Mouse (Mus musculus): Measurements from ENCODE around the gene Dhx35.

The Dhx35 gene

DNA sequence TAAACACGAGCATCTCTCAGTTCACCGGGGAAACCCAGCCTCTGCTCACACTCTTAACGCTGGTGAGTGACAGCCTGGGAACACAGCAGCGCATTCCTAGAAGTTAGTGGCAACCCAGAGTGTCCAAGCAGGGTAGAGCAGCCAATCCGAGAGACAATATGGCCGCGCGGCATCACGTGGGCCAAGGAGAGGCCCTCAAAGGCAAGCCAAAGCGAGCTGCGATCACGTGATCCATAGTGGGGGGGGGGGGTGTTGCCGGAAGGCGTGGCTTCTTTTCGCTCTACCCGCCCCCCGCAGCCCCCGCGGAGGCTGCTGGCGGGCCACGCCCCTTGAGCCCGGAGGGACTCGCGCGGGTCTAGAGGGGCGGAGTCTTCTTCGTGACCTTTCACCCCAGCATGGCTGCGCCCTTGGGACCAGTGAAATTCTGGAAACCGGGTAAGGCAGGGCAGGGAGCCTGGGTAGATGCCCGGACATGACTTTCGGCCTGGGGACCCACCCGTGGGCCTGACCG is at the start of gene Dhx35:
Dhx35 (plus strand) TSS at position 314 of the 511 bp plus-strand sequence.
- DNase-seq (ENCODE audit: low read depth in 2 of 2, low spot score in 2 of 2), result peak; percentile 86 to 90

DNA sequence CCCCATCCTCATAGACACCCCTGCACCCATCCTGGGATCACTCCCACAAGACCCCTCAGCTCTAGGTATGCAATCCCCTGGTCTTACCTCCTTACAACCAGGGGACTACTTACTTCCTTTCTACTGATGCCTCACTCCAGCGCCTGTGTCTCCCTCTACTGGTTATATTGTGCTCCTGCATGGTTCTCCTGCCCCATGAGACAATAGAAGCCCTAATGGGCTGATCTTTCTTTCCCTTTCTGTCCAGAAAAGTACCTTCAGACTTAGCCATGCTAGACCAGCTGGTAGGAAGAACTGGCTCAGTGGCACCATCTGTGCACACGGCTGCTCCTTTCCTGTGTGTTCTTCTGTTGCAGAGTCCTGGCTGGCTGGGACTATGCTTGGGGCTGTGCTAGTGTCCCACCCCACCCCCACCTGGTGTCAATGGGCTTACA is 49.5 kb upstream of the Dhx35 start:
- peak; percentile 40 to 64 for DNase-seq (ENCODE audit: low read depth in 2 of 2, low spot score in 2 of 2)

DNA sequence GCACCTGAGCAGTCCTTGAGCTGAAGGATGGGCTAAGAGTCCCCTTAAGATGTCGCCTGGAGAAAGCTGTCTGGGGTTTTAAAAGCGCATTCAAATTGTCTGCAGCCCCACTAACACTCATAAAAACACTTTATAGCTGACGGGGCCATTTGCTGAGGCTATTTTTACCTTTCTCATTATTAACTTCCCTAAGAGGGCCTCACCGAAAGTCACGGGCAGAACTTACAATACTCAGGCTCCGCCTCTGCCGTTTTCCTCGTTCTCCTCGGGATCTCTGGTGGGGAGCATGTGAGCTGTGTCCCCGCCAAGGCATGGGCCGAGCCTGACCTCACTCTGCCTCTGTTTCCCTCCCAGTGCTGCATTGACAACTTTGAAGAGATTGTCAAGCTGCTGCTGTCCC is 48.4 kb upstream of the Dhx35 start:
- no peak for DNase-seq (ENCODE audit: low read depth in 2 of 2, low spot score in 2 of 2)

DNA sequence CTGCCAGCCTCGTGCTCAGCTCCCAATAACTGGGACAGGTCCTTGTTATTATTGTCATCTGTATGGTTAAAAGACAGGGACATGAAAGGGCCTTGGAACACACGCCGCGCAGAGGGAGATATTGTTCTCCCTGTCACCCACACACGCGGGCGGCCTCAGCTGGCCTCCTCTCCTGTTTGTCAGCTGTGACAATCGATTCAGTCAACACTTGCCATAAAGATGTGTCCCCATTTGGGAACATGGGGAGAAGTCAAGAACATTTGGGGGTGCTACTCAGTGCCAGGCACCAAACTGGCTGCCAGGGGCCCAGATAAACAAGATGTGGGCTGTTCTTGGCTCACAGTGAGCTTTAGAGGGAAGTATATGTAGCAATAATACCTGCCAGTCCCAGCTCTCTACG is 45.2 kb upstream of the Dhx35 start:
- no peak for DNase-seq (ENCODE audit: low read depth in 2 of 2, low spot score in 2 of 2)

DNA sequence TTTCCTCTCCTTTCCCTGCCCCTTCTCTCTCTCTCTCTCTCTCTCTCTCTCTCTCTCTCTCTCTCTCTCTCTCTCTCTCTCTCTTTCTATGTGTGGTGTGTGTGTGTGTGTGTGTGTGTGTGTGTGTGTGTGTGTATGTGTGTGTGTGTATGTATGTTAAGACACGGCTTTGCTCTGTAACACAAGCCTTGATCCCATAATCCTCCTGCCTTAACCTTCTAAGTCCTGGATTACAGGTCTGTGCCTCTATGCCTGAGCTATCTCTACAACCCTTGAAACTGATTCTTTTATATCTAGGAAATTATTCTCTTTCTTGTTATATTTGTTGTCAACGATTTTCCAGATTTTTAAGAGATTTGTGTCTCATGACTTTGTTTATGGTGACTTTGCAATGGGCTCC is 34.4 kb upstream of the Dhx35 start:
- no peak for DNase-seq (ENCODE audit: low read depth in 2 of 2, low spot score in 2 of 2)

DNA sequence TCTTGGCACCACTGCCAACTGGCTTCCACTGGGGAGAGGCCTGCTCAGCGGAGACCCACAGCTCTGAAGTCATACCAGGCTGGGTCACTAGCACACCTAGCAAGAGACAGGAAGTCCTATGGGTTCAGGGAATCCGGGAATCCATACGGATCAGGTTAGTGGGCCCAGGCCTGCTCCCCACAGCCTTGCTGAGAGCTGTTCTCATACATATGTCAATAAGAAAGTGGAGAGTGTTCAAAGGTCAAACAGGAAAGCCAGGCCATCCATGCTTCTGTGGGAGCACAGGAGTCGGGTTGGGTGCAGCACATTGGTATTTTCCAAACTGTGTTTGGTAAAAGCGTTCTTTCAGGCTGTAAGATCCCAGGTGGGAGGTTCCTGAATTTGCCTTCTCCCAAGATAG is 32.3 kb upstream of the Dhx35 start:
- no peak for DNase-seq (ENCODE audit: low read depth in 2 of 2, low spot score in 2 of 2)

DNA sequence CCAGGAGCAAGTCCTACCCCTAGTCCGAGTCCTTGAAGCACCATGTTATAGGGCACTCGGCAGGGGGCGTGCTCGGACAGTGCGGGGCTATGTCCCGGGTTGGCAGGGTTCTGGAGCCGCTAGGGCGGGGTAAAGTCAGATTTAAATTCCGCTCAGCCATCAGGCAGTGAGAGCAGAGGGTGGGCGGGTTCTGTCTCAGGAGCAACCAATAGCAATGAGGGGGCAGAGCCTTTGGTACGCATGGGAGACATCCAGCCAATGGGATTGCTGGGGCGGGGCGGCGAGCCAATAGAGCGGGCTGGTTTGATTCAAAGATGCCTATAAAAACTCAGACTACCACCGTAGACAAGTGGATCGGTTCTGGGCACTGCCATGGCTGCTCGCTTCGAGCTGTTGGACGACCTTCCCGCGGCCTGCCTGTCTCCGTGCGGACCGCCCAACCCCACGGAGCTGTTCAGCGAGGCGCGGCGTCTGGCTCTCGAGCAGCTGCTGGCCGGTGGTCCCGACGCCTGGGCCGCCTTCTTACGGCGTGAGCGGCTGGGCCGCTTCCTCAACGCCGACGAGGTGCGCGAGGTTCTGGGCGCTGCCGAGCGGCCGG is 26.8 kb upstream of the Dhx35 start, which contains the start of gene Fam83d:
Fam83d (plus strand) TSS at position 352 of the 598 bp plus-strand sequence.
- peak; percentile 88 to 94 for DNase-seq (ENCODE audit: low read depth in 2 of 2, low spot score in 2 of 2)

DNA sequence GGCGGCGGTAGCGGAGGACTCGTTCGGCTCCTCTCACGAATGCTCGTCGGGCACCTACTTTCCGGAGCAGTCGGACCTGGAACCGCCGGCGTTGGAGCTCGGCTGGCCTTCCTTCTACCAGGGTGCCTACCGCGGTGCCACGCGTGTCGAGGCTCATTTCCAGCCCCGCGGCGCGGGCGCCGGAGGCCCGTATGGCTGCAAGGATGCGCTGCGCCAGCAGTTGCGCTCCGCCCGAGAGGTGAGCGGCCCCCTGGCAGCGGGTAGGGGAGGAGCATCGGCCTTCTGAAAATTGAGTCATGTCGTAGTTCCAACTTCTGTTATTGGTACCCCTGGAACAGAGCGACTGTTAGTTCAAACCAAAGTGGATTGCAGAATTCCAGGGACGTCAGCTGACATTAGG is 26.3 kb upstream of the Dhx35 start:
- DNase-seq (ENCODE audit: low read depth in 2 of 2, low spot score in 2 of 2), result peak; percentile 16 to 50

DNA sequence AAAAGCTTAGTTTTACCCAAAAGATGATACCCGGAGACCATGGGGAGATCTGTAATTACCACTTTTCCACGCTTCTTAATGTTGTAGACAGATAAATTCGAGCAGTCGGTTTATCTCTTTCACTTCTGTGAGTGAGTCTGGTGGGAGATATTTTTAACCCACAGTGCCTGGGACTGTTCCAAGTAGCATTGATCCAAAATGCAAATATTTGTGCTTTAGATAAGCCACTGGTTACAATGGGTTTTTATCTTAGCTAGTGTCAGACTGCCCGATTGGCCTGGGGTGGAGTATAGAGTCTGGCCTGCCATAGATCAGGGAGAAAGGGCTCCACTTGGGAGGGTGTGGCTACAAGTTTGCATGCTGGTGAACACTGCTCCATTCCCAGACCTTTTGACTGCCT is 25.8 kb upstream of the Dhx35 start:
- DNase-seq (ENCODE audit: low read depth in 2 of 2, low spot score in 2 of 2), result no peak

DNA sequence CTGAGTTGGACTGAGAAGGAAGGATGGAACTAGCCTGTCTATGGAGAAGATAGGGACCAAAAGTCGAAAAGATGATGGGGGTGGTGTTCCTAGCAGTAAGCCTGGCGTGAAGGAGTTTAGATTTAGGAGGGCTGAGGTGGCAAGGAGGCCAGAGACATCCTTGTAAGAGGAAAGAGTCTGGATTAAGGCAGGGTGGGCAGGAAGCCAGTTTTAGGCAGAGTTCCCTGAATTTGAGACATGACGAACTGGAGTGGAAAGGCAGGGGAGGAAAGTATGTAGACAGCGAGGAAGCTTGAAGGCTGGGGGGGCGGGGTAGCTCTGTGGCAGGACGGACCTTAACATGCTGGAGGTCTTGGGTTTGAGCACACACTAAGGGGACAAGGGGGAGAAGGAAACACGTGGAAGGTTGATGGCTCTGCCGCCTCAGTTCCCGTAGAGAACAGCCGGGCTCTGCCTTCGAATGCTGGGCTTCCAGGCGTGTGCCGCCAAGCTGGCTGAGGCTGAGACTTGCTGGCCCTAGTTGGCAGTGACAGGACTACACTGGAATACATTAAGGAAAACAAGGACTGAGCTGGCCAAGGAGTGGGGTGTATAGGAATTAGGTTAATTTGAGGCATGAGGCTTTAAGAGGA is 24.4 kb upstream of the Dhx35 start:
- no peak for DNase-seq (ENCODE audit: low read depth in 2 of 2, low spot score in 2 of 2)

DNA sequence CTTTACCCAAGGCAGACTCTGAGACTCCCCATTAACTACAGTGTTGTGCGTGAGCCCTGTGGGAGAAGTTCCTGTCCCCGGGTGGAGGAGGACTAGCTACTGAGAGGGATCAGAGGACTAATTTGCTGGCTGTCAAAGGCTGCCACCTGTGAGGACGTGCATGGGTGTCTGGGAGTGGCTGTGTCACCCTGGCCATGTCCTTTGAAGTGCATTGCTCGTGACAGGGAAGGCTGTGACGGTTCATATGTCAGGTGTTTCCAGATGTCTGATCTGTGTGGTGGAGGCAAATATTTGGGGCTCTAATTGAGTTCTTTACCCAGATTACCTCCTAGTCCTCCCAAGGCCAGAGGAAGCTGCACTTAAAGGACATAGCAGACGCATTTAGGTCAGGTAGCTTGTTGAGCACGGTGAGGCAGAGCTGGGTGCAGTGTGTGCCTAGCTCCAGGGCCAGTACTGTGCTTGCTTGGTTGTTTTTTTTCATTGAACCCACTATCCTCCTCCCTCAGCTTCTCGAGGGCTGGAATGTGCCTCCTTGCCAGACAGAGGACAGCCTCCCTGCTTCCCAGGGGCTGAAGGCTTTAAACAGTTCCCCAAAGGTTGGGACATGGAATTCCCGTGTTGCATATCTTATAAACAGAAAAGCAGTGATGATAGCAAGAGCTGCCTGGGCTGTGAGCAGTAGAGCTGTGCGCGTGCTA is 23.4 kb upstream of the Dhx35 start:
- no peak for DNase-seq (ENCODE audit: low read depth in 2 of 2, low spot score in 2 of 2)

DNA sequence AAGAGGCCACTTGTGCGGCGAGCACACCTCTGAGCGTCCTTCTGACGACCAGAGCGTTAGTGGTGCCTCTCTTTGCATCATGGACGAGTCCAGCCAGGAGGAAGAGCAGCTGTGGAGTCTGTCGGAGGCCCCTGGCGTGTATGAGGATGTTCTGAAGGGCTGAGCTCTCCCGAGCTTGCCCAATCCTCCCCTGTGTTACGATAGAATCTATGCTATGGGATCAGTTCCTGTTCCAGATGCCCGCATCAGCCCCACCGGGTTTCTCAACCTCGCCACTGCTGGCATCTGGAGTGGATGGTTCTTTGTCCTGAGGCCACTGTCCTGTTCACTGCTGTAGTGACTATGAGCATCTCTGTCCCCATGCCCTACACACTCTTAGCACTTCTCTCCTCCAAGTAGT is 21.8 kb upstream of the Dhx35 start:
- DNase-seq (ENCODE audit: low read depth in 2 of 2, low spot score in 2 of 2), result no peak

DNA sequence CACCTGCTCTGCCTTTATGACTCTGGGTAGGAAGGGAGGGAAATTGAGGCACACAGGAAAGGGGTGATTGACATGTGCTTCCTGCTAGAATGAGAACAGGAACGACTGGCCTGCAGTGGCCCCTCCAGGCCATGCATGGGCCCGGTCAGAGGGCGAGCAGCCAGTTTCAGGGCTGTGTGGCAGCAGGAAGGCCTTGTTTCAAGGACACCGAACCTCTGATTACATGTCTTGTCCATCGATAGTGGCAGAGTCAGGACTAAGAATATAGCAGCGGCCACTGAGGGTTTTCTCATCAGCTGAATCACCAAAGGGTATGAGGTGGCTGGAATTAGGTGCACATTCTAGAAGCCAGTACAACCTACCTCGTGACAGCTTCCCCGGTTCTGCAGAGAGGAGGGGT is 19.7 kb upstream of the Dhx35 start:
- no peak for DNase-seq (ENCODE audit: low read depth in 2 of 2, low spot score in 2 of 2)

DNA sequence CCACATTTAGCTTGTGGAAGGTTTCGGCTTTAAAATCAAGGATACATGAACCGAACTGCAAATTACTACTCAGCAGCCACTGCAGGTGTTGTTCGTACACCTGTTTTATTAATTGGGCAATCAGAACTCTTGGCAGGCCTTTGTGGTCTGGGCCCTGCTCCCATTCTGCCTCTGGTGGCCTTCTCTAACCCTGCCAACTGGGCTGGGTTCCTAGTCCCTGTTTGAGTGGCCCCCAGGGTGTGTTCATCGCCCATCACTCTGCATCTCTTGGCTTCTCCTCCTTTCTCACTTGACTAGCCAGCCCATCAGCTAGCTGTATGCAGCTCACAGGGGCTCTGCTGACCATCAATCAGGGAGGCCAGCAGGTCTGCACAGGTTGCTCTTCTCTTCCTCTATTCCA is 17.9 kb upstream of the Dhx35 start:
- no peak for DNase-seq (ENCODE audit: low read depth in 2 of 2, low spot score in 2 of 2)

DNA sequence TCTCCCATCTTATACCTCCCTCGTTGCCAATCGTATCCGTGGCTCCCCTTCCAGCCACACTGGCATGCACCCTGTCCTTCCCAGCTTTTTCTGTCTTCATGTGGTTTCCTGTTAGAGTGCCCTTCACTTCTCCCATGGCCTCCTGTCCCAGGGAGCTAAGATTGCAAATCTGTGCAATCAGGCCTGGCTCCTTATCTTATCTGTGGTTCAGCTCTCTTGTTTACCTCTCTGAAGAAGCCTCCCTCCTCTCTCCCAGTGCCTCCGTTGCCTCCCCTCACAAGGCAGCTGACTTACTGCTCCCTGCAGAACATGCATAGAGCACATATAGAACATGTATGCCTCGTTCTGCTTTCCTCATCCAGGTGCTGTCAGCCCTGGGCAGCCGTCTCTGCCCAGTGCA is 17.1 kb upstream of the Dhx35 start:
- no peak for DNase-seq (ENCODE audit: low read depth in 2 of 2, low spot score in 2 of 2)

DNA sequence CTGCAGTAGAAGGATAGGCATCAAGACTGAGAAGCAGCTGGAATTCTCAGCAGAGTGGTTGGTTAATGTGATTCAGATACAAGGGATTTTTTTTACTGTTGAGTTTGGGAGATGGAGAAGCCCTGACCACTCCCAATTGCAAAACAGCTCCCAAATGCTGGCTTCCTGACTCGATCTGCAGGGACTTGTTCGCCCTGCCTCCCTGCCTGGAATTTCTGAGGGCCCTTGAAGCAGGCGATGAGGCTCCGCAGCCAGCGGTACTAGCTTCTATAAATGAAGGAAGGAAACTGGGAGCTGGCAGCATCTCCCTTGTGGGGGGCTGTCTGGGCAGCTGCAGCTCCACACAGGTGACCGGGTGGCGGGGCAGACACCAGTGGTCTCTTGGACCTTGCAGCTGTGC is 16.3 kb upstream of the Dhx35 start:
- no peak for DNase-seq (ENCODE audit: low read depth in 2 of 2, low spot score in 2 of 2)

DNA sequence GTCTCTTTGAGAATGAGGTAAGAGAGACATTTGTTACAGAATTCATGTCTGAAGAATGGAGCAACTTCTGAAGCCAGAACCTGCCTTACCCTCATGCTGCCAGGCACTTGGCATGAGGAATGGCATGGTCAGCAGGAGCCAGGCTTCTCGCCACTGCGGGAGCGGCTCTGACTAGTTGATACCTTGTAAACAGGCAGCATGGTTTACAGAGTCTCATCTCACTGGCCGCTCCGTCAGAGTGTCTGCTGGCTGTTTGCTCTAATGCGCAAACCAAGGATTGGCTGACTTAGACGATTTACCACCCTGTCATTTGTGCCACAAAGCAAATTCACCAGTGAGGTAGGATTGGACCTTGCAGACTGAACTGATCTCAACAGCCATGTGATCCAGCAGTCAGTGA is 13.5 kb upstream of the Dhx35 start:
- DNase-seq (ENCODE audit: low read depth in 2 of 2, low spot score in 2 of 2), result no peak

DNA sequence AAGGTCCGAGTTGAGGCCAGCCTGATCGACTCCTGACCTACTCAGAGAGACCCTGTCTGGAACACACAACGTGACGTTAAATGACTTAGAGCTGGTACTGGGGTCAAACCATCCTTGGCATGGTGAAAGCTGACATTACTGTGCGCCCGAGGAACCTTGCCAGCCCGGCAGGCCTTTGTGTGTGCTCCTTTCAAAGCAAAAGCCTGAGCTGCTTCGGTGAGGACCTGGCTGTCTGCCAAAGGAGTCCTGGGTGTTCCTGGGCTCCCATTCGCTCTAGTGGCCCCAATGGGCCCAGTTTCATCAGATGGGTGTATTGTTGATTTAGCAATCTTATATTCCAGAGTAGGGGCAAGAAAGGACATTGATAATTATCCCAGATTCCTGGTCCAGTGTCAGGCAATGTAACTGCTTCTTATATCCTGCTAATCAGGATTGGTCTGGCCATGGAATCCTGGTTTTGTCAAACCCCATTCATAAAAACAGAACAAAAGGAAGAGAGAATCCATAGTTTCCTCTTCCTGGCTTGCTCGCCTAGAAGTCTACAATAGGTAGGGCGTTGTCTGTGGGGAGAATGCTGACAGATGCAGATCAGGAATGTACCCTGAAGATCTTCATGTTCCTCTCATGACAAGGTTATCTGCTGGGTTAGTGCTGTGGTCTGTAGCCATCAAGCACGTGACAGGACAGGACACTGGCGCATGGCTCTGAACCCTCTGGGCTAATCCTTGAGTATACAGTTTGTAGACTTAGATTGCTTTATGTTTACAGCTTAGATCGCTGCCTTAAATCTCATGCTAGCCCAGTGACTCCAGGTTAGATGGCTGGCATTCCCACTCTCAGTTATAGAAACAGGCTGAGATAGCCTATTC is 7.4 kb upstream of the Dhx35 start:
- no peak for DNase-seq (ENCODE audit: low read depth in 2 of 2, low spot score in 2 of 2)

DNA sequence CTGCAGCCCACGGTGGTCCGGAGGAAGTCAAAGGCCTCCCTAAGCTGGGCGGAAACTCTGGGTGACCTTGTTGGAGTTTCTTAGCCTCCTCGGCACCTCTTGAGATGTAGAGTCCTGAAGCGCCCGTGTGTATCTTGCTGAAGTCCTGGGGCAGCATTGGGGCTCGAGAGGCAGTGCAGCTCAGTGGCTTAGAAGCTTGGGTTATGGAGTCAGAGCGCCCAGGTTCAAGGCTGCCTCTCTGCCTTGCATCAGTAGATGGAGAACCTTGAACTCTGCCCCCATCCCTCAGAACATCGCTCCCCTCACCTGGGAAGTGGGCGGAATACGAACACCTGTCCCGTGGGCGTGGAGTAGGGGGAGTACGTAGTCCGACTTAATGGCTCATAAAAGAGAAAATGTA is 436 bp downstream of the Dhx35 start:
- no peak for DNase-seq (ENCODE audit: low read depth in 2 of 2, low spot score in 2 of 2)

DNA sequence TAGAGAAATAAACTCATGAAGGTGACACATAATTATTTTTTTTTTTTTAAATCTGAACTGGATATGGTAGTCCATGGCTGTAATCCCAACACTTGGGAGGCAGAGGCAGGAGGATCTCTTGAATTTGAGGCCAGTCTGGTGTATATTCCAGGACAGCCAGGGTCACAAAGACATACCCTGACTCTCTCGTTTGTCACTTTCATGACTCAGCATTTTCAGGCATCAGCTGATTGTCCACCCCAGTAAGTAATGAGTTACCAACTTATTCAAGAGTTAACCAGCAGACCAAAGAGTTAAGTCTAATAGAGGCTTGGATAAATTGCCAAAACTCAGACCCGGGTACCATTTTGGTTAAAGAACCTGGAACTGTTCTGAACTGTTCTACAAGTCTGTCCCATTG is 1.3 kb downstream of the Dhx35 start:
- no peak for DNase-seq (ENCODE audit: low read depth in 2 of 2, low spot score in 2 of 2)

DNA sequence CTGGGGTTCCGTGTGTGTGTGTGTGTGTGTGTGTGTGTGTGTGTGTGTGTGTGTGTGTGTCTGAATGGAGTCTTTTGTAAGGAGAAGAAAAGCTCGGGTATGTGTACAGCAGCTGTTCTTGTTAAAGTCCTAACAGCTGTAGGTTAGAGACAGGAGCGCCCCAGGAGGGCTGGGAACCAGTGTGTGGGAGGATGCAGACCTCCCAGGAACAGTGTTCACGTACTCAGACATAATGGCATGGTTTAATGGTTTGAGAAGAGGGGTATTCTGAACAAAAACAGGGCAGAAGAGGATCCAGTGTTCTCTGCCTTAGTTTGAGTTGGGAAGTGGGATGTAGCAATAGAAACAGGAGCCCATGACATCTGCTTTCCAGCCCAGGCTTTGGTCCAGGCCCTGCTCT is 4.7 kb downstream of the Dhx35 start:
- DNase-seq (ENCODE audit: low read depth in 2 of 2, low spot score in 2 of 2), result no peak

Measured in CD8-positive naive resting alpha-beta T cell, adult 2 months (primary cell).